Mouse (Mus musculus): Measurements from ENCODE around the gene Muc3.

Gene Muc3

GRCm38 (mm10) chr5:137091560-137091959, 57.6 kb downstream of the Muc3 start:
- no peak for DNase-seq

GRCm38 (mm10) chr5:137090870-137091269, 58.3 kb downstream of the Muc3 start:
- DNase-seq = no peak

- no peak for DNase-seq
These were observed 61.7 kb downstream of the Muc3 start for GRCm38 (mm10) chr5:137087410-137087809.

GRCm38 (mm10) chr5:137085731-137086130, 63.4 kb downstream of the Muc3 start:
- no peak for DNase-seq

- no peak for DNase-seq
These were observed 64.1 kb downstream of the Muc3 start for GRCm38 (mm10) chr5:137085021-137085420.
